ENCODE assay signal across 8 mouse cellular contexts in genomic region chr15:78876258-78876696, GRCm38 (mm10). TPM values are rescaled to one million over a fixed set of nuclear protein-coding genes. Genes with fewer than 3 reads are reported as not detected.
DNase-seq lines count a peak whose midpoint lies in the region; ATAC-seq and TF ChIP-seq lines count a peak whose summit lies in the region.

No protein-coding gene starts in this region.

- peaks cover 8% of the 10 kb centered on the region for H3K4me1 ChIP-seq in ES-Bruce4 (ENCODE audit: control insufficient read depth, insufficient read depth, low read length)
- peaks cover 47% of the 10 kb centered on the region for H3K4me1 ChIP-seq in forebrain, embryonic 13.5 days
- peaks cover 25% of the 10 kb centered on the region for H3K4me1 ChIP-seq in liver, embryonic 16.5 days (ENCODE audit: control insufficient read depth, low read depth, low read length)
- peaks cover 17% of the 10 kb centered on the region for H3K4me1 ChIP-seq in neural tube, embryonic 12.5 days
- peaks cover 10% of the 10 kb centered on the region for H3K4me1 ChIP-seq in testis, adult 2 months (ENCODE audit: control insufficient read depth, insufficient read depth, low read length)

- TF ChIP-seq EP300 in ES-Bruce4 (IDR thresholded peaks at IDR 0.05; ENCODE audit: insufficient read depth, low read depth, low read length), result no peak

- no peaks in the 10 kb centered on the region for H3K9me3 ChIP-seq in ES-Bruce4 (replicated peaks; ENCODE audit: control insufficient read depth, insufficient read depth, low read length, poor library complexity, severe bottlenecking)
- no peaks in the 10 kb centered on the region for H3K9me3 ChIP-seq in forebrain, embryonic 13.5 days (replicated peaks)
- H3K9me3 ChIP-seq in liver, embryonic 16.5 days (replicated peaks; ENCODE audit: control insufficient read depth, low read length), result no peaks in the 10 kb centered on the region
- H3K9me3 ChIP-seq in neural tube, embryonic 12.5 days, result no peaks in the 10 kb centered on the region

- WGBS in forebrain, embryonic 13.5 days, result 3% methylated on average over 17 of the region's 17 CpGs
- 0% methylated on average over 17 of the region's 17 CpGs for WGBS in liver, embryonic 16.5 days (ENCODE audit: insufficient replicate concordance)
- WGBS in neural tube, embryonic 12.5 days, result 3% methylated on average over 17 of the region's 17 CpGs

- H3K36me3 ChIP-seq in ES-Bruce4 (ENCODE audit: control insufficient read depth, insufficient read depth, low read length, poor library complexity, severe bottlenecking), result no peaks in the 10 kb centered on the region
- peaks cover 15% of the 10 kb centered on the region for H3K36me3 ChIP-seq in forebrain, embryonic 13.5 days (ENCODE audit: poor library complexity, severe bottlenecking)
- H3K36me3 ChIP-seq in liver, embryonic 16.5 days (ENCODE audit: control insufficient read depth, insufficient read depth), result no peaks in the 10 kb centered on the region
- H3K36me3 ChIP-seq in neural tube, embryonic 12.5 days, result peaks cover 5% of the 10 kb centered on the region; the same call in 1 of the 2 replicates
- no peaks in the 10 kb centered on the region for H3K36me3 ChIP-seq in testis, adult 2 months (ENCODE audit: control insufficient read depth, insufficient read depth, low read length)

- intact Hi-C loops in heart, postnatal 10 days (cut with DNase I), result no loop called here

- TF ChIP-seq CTCF in ES-Bruce4 (IDR thresholded peaks at IDR 0.05; ENCODE audit: low read depth, low read length), result peak; percentile 23
- peak; percentile 56; the same call in 1 of the 2 replicates for TF ChIP-seq CTCF in testis, adult 2 months (IDR thresholded peaks at IDR 0.05; ENCODE audit: control insufficient read depth, insufficient read depth, insufficient replicate concordance, low read depth, low read length)

- peak overlapping the region; percentile 82 for H3K9ac ChIP-seq in ES-Bruce4 (ENCODE audit: low read depth, poor library complexity, severe bottlenecking)
- H3K9ac ChIP-seq in forebrain, embryonic 13.5 days, result peak overlapping the region; percentile 69
- H3K9ac ChIP-seq in liver, embryonic 16.5 days (ENCODE audit: low read depth, low read length), result peak overlapping the region; percentile 88
- peak overlapping the region; percentile 84 for H3K9ac ChIP-seq in neural tube, embryonic 12.5 days

- no peaks in the 10 kb centered on the region for H3K27me3 ChIP-seq in ES-Bruce4 (ENCODE audit: control insufficient read depth, insufficient read depth, low read length, poor library complexity, severe bottlenecking)
- no peaks in the 10 kb centered on the region for H3K27me3 ChIP-seq in forebrain, embryonic 13.5 days
- H3K27me3 ChIP-seq in liver, embryonic 16.5 days (ENCODE audit: control insufficient read depth, insufficient read depth, low read depth, low read length), result no peaks in the 10 kb centered on the region
- H3K27me3 ChIP-seq in neural tube, embryonic 12.5 days (replicated peaks), result no peaks in the 10 kb centered on the region
- no peaks in the 10 kb centered on the region for H3K27me3 ChIP-seq in testis, adult 2 months (ENCODE audit: control insufficient read depth, insufficient read depth, low read length)

- no peak for ATAC-seq in forebrain, embryonic 13.5 days
- ATAC-seq in liver, embryonic 16.5 days (ENCODE audit: low read depth), result peak; percentile 33; the same call in 1 of the 2 replicates
- peak; percentile 19; the same call in 1 of the 2 replicates for ATAC-seq in neural tube, embryonic 12.5 days (ENCODE audit: low FRiP score, low read depth)

- DNase-seq in cerebellum, adult 11-12 months, result peak; percentile 87
- DNase-seq in heart, postnatal 10 days, result peak; percentile 85 to 90
- peak; percentile 81 for DNase-seq in layer of hippocampus, adult 11-12 months (ENCODE audit: low spot score)

- peak overlapping the region; percentile 95 for H3K4me3 ChIP-seq in ES-Bruce4 (ENCODE audit: low read depth, low read length)
- H3K4me3 ChIP-seq in forebrain, embryonic 13.5 days, result peak overlapping the region; percentile 66
- H3K4me3 ChIP-seq in liver, embryonic 16.5 days (ENCODE audit: low read depth, low read length), result peak overlapping the region; percentile 89
- H3K4me3 ChIP-seq in neural tube, embryonic 12.5 days, result peak overlapping the region; percentile 74
- peak overlapping the region; percentile 83; the same call in 1 of the 2 replicates for H3K4me3 ChIP-seq in testis, adult 2 months (ENCODE audit: control insufficient read depth, low read depth, low read length)

- TF ChIP-seq POLR2A in ES-Bruce4 (IDR thresholded peaks at IDR 0.05; ENCODE audit: insufficient read depth, low read length), result no peak
- no peak for TF ChIP-seq POLR2A in testis, adult 2 months (IDR thresholded peaks at IDR 0.05; ENCODE audit: control insufficient read depth, low read depth, low read length)

- peak overlapping the region; percentile 56 for H3K27ac ChIP-seq in ES-Bruce4 (ENCODE audit: insufficient read depth, low read length)
- H3K27ac ChIP-seq in forebrain, embryonic 13.5 days, result peak overlapping the region; percentile 98
- H3K27ac ChIP-seq in liver, embryonic 16.5 days (ENCODE audit: low read length), result peak overlapping the region; percentile 96
- peak overlapping the region; percentile 97; the same call in 1 of the 2 replicates for H3K27ac ChIP-seq in neural tube, embryonic 12.5 days
- H3K27ac ChIP-seq in testis, adult 2 months (ENCODE audit: control insufficient read depth, insufficient read depth, low read depth, low read length), result peak overlapping the region; percentile 80

- H3K4me2 ChIP-seq in forebrain, embryonic 13.5 days, result peak overlapping the region; percentile 85
- peak overlapping the region; percentile 93 for H3K4me2 ChIP-seq in liver, embryonic 16.5 days (ENCODE audit: low read depth, low read length)
- H3K4me2 ChIP-seq in neural tube, embryonic 12.5 days (replicated peaks), result peak overlapping the region; percentile 70

RNA-seq across cellular contexts. Expression of gene Gga1, which starts 0.7 kb away (rescaled TPM):
- 25.8 and 29.3 TPM in 2 replicates for polyA plus RNA-seq in ES-Bruce4 (2011; ENCODE audit: insufficient read depth, insufficient read length, low read depth, missing spikeins)
- 50.3 and 53.7 TPM in 2 replicates for polyA plus RNA-seq in forebrain, embryonic 13.5 days (2015; fragmentation: Nextera tagmentation; extraction: Ambion mirVana)
- total RNA-seq in heart, postnatal 10 days (2021), result 10 to 100 TPM; 40.4 to 45.2 TPM
- polyA plus RNA-seq in liver, embryonic 16.5 days (2015; fragmentation: Nextera tagmentation; extraction: Ambion mirVana), result 18.6 and 19.6 TPM in 2 replicates
- polyA plus RNA-seq in neural tube, embryonic 12.5 days (2016; fragmentation: Nextera tagmentation; extraction: Ambion mirVana), result 55.6 and 57.5 TPM in 2 replicates
- polyA plus RNA-seq in testis, adult 2 months (2012; rRNA removed), result 69.9 and 82.1 TPM in 2 replicates

RNA-seq across cellular contexts. Expression of gene Lgals2, which starts 20.9 kb away (rescaled TPM):
- polyA plus RNA-seq in ES-Bruce4 (2011; ENCODE audit: insufficient read depth, insufficient read length, low read depth, missing spikeins), result 2.4 TPM in 1 of 2 replicates, not detected in the other
- not detected in 2 replicates for polyA plus RNA-seq in forebrain, embryonic 13.5 days (2015; fragmentation: Nextera tagmentation; extraction: Ambion mirVana)
- total RNA-seq in heart, postnatal 10 days (2021), result under 1 TPM in 1 of 2 experiments, not detected in 1; 0.64 TPM
- 9.1 and 15.8 TPM in 2 replicates for polyA plus RNA-seq in liver, embryonic 16.5 days (2015; fragmentation: Nextera tagmentation; extraction: Ambion mirVana)
- not detected in 2 replicates for polyA plus RNA-seq in neural tube, embryonic 12.5 days (2016; fragmentation: Nextera tagmentation; extraction: Ambion mirVana)
- polyA plus RNA-seq in testis, adult 2 months (2012; rRNA removed), result 2.2 and 2.8 TPM in 2 replicates

RNA-seq across cellular contexts. Expression of gene Gm49510, which starts 23.2 kb away (rescaled TPM):
- not detected in 2 replicates for polyA plus RNA-seq in ES-Bruce4 (2011; ENCODE audit: insufficient read depth, insufficient read length, low read depth, missing spikeins)
- 0.15 and 0.16 TPM in 2 replicates for polyA plus RNA-seq in forebrain, embryonic 13.5 days (2015; fragmentation: Nextera tagmentation; extraction: Ambion mirVana)
- not detected for total RNA-seq in heart, postnatal 10 days (2021)
- polyA plus RNA-seq in liver, embryonic 16.5 days (2015; fragmentation: Nextera tagmentation; extraction: Ambion mirVana), result 0.18 and 0.22 TPM in 2 replicates
- 0.28 and 0.32 TPM in 2 replicates for polyA plus RNA-seq in neural tube, embryonic 12.5 days (2016; fragmentation: Nextera tagmentation; extraction: Ambion mirVana)
- not detected in 2 replicates for polyA plus RNA-seq in testis, adult 2 months (2012; rRNA removed)

RNA-seq across cellular contexts. Expression of gene Sh3bp1, which starts 23.3 kb away (rescaled TPM):
- 26.8 and 41.7 TPM in 2 replicates for polyA plus RNA-seq in ES-Bruce4 (2011; ENCODE audit: insufficient read depth, insufficient read length, low read depth, missing spikeins)
- 3.7 and 5.4 TPM in 2 replicates for polyA plus RNA-seq in forebrain, embryonic 13.5 days (2015; fragmentation: Nextera tagmentation; extraction: Ambion mirVana)
- 1 to 10 TPM; 6.3 to 8.2 TPM for total RNA-seq in heart, postnatal 10 days (2021)
- 13.1 and 14.2 TPM in 2 replicates for polyA plus RNA-seq in liver, embryonic 16.5 days (2015; fragmentation: Nextera tagmentation; extraction: Ambion mirVana)
- 9.6 and 10.0 TPM in 2 replicates for polyA plus RNA-seq in neural tube, embryonic 12.5 days (2016; fragmentation: Nextera tagmentation; extraction: Ambion mirVana)
- 3.3 and 3.5 TPM in 2 replicates for polyA plus RNA-seq in testis, adult 2 months (2012; rRNA removed)

RNA-seq across cellular contexts. Expression of gene Cdc42ep1, which starts 33.9 kb away (rescaled TPM):
- 9.2 and 10.5 TPM in 2 replicates for polyA plus RNA-seq in ES-Bruce4 (2011; ENCODE audit: insufficient read depth, insufficient read length, low read depth, missing spikeins)
- polyA plus RNA-seq in forebrain, embryonic 13.5 days (2015; fragmentation: Nextera tagmentation; extraction: Ambion mirVana), result 5.0 and 5.5 TPM in 2 replicates
- total RNA-seq in heart, postnatal 10 days (2021), result 10 to 100 TPM; 63.9 to 68.5 TPM
- polyA plus RNA-seq in liver, embryonic 16.5 days (2015; fragmentation: Nextera tagmentation; extraction: Ambion mirVana), result 12.1 and 13.1 TPM in 2 replicates
- 14.9 and 17.6 TPM in 2 replicates for polyA plus RNA-seq in neural tube, embryonic 12.5 days (2016; fragmentation: Nextera tagmentation; extraction: Ambion mirVana)
- polyA plus RNA-seq in testis, adult 2 months (2012; rRNA removed), result 2.5 and 2.9 TPM in 2 replicates
